Mouse (Mus musculus) lung, embryonic 14.5 days (tissue): Measurements from ENCODE around the gene Tex44. TPM values are rescaled to one million over a fixed set of nuclear protein-coding genes. Genes with fewer than 3 reads are reported as not detected.

ENCODE experiments used
- ATAC-seq: fragments of 200-750 bp; cut with Nextera tagmentation; 2 replicates; pipeline ENCODE4 v1.8.0; 2017; ENCODE audit warnings: mild to moderate bottlenecking, moderate TSS enrichment, moderate library complexity; ENCODE audit not compliant: insufficient read depth
- DNase-seq: peaks from one replicate; pipeline ENCODE4 v3.0.0-alpha.2; 2015
- H3K27ac ChIP-seq: fragments of 300-500 bp; sonication (generic); 2 replicates; pipeline ENCODE4 v1.5.1; 2014; ENCODE audit warnings: low read depth, mild to moderate bottlenecking, moderate library complexity
- H3K27me3 ChIP-seq: fragments of 300-500 bp; sonication (generic); 2 replicates; pipeline ENCODE4 v1.6.1; 2014; ENCODE audit warnings: low read length, control low read depth; ENCODE audit not compliant: insufficient read depth
- H3K36me3 ChIP-seq: fragments of 300-500 bp; sonication (generic); 2 replicates; pipeline ENCODE4 v1.6.1; 2014; ENCODE audit warnings: control low read depth; ENCODE audit not compliant: insufficient read depth
- H3K4me1 ChIP-seq: fragments of 300-500 bp; sonication (generic); 2 replicates; pipeline ENCODE4 v1.6.1; 2014; ENCODE audit warnings: antibody characterized with exemption, control low read depth; ENCODE audit not compliant: insufficient read depth
- H3K4me2 ChIP-seq: fragments of 300-500 bp; sonication (generic); 2 replicates; pipeline ENCODE4 v1.6.1; 2014; ENCODE audit warnings: mild to moderate bottlenecking
- H3K4me3 ChIP-seq: fragments of 300-500 bp; sonication (generic); 2 replicates; pipeline ENCODE4 v1.5.1; 2014; ENCODE audit warnings: low read depth, low read length
- H3K9ac ChIP-seq: fragments of 300-500 bp; sonication (generic); 2 replicates; pipeline ENCODE4 v1.6.1; 2014
- H3K9me3 ChIP-seq: fragments of 300-500 bp; sonication (generic); 2 replicates; pipeline ENCODE4 v1.6.1; 2016; ENCODE audit warnings: low read depth, low read length, control low read depth
- CTCF ChIP-seq: IDR thresholded peaks from 2 replicates; pipeline ENCODE4 v1.5.1; 2016; ENCODE audit warnings: antibody characterized with exemption, low read depth
- WGBS: fragments of 180-500 bp; shearing (Covaris S2); extraction: QIAGEN DNeasy Blood & Tissue Kit; methylation state at CpG from one replicate; pipeline ENCODE4 v1.1.7; 2014; 5-methylcytosine and 5-hydroxymethylcytosine counted together
- polyA plus RNA-seq: library from polyadenylated mRNA; unstranded; fragments of >200 nt; fragmentation: Nextera tagmentation; extraction: Ambion mirVana; gene quantifications from 2 replicates; pipeline ENCODE4 v1.2.1, GENCODE M21; 2014

Gene Tex44
- polyA plus RNA-seq, 1 experiment from 2014 or later, result not detected

- DNase-seq, result no peak
- no peaks in the 10 kb centered on the region for H3K36me3 ChIP-seq
- H3K4me2 ChIP-seq, result no peak overlapping the region
- no peak overlapping the region for H3K9ac ChIP-seq
- WGBS, result 61% methylated on average over 5 of the region's 5 CpGs
- H3K4me1 ChIP-seq, result no peaks in the 10 kb centered on the region
- H3K27ac ChIP-seq, result no peak overlapping the region
- no peaks in the 10 kb centered on the region for H3K27me3 ChIP-seq
- no peak for TF ChIP-seq CTCF
- ATAC-seq, result no peak
- H3K4me3 ChIP-seq, result no peak overlapping the region
- no peaks in the 10 kb centered on the region for H3K9me3 ChIP-seq
These were observed 2.2 kb upstream of the Tex44 start for GRCm38 (mm10) chr1:86423879-86424278.

GRCm38 (mm10) chr1:86424336-86424735 is 1.8 kb upstream of the Tex44 start:
- WGBS, result 65% methylated on average over 1 of the region's 1 CpGs
- TF ChIP-seq CTCF, result no peak
- H3K9ac ChIP-seq, result no peak overlapping the region
- H3K4me2 ChIP-seq, result no peak overlapping the region
- H3K4me3 ChIP-seq, result no peak overlapping the region
- H3K9me3 ChIP-seq, result no peaks in the 10 kb centered on the region
- DNase-seq (no peak), ATAC-seq (no peak)
- H3K36me3 ChIP-seq, result no peaks in the 10 kb centered on the region
- H3K27me3 ChIP-seq, result no peaks in the 10 kb centered on the region
- H3K4me1 ChIP-seq, result no peaks in the 10 kb centered on the region
- H3K27ac ChIP-seq, result no peak overlapping the region

GRCm38 (mm10) chr1:86424835-86425547 is 1.1 kb upstream of the Tex44 start:
- Histone ChIP-seq H3K4me1 (no peaks in the 10 kb centered on the region), H3K9ac (no peak overlapping the region), H3K36me3 (no peaks in the 10 kb centered on the region), H3K9me3 (no peaks in the 10 kb centered on the region), H3K27ac (no peak overlapping the region), H3K4me2 (no peak overlapping the region), H3K4me3 (no peak overlapping the region), H3K27me3 (no peaks in the 10 kb centered on the region)
- peak; percentile 28; the same call in 1 of the 2 replicates for ATAC-seq
- WGBS, result 30% methylated on average over 11 of the region's 11 CpGs
- DNase-seq, result no peak
- no peak for TF ChIP-seq CTCF

- Histone ChIP-seq H3K4me1 (peaks cover 8% of the 10 kb centered on the region), H3K9me3 (no peaks in the 10 kb centered on the region), H3K27me3 (no peaks in the 10 kb centered on the region), H3K27ac (no peak overlapping the region), H3K36me3 (no peaks in the 10 kb centered on the region), H3K9ac (no peak overlapping the region), H3K4me2 (no peak overlapping the region), H3K4me3 (no peak overlapping the region)
- ATAC-seq, result no peak
- TF ChIP-seq CTCF, result peak; percentile 94
- peak; percentile 91 for DNase-seq
- WGBS, result 48% methylated on average over 2 of the region's 2 CpGs
These were observed 3.9 kb downstream of the Tex44 start for GRCm38 (mm10) chr1:86430056-86430455.

GRCm38 (mm10) chr1:86432778-86433177 is 6.6 kb downstream of the Tex44 start:
- no peaks in the 10 kb centered on the region for H3K27me3 ChIP-seq
- H3K27ac ChIP-seq, result no peak overlapping the region
- peaks cover 11% of the 10 kb centered on the region for H3K4me1 ChIP-seq
- ATAC-seq (no peak), DNase-seq (no peak)
- no peak overlapping the region for H3K4me2 ChIP-seq
- no peak for TF ChIP-seq CTCF
- H3K9ac ChIP-seq, result no peak overlapping the region
- no peaks in the 10 kb centered on the region for H3K9me3 ChIP-seq
- no peak overlapping the region for H3K4me3 ChIP-seq
- H3K36me3 ChIP-seq, result no peaks in the 10 kb centered on the region
- 49% methylated on average over 4 of the region's 4 CpGs for WGBS

- WGBS, result 81% methylated on average over 7 of the region's 7 CpGs
- H3K4me2 ChIP-seq, result no peak overlapping the region
These were observed 7.2 kb downstream of the Tex44 start for GRCm38 (mm10) chr1:86433359-86433758.

GRCm38 (mm10) chr1:86434001-86434400 is 7.9 kb downstream of the Tex44 start:
- peak overlapping the region; percentile 44 for H3K4me3 ChIP-seq
- no peak for DNase-seq
- H3K4me1 ChIP-seq, result peaks cover 11% of the 10 kb centered on the region
- H3K9ac ChIP-seq, result peak overlapping the region; percentile 84
- no peak for TF ChIP-seq CTCF
- WGBS, result under 1% methylated on average over 10 of the region's 12 CpGs
- H3K9me3 ChIP-seq, result no peaks in the 10 kb centered on the region
- peak; percentile 71 for ATAC-seq
- no peaks in the 10 kb centered on the region for H3K27me3 ChIP-seq
- H3K27ac ChIP-seq, result peak overlapping the region; percentile 99
- no peaks in the 10 kb centered on the region for H3K36me3 ChIP-seq
- H3K4me2 ChIP-seq, result peak overlapping the region; percentile 85

More at GRCm38 (mm10) chr1:86433359-86433758, 7.2 kb downstream of the Tex44 start:
- H3K9ac ChIP-seq, result peak overlapping the region; percentile 84
- no peaks in the 10 kb centered on the region for H3K9me3 ChIP-seq
- DNase-seq (no peak), ATAC-seq (no peak)
- H3K27ac ChIP-seq, result peak overlapping the region; percentile 99
- H3K27me3 ChIP-seq, result no peaks in the 10 kb centered on the region
- peaks cover 11% of the 10 kb centered on the region for H3K4me1 ChIP-seq
- H3K4me3 ChIP-seq, result no peak overlapping the region
- no peaks in the 10 kb centered on the region for H3K36me3 ChIP-seq
- no peak for TF ChIP-seq CTCF
